Mouse (Mus musculus) cerebellum, adult 9-10 months (tissue): ENCODE measurements around the gene Msrb3.

Experiments used
- DNase-seq: peaks from one replicate; pipeline ENCODE4 v3.0.0; 2022

Gene Msrb3

DNA sequence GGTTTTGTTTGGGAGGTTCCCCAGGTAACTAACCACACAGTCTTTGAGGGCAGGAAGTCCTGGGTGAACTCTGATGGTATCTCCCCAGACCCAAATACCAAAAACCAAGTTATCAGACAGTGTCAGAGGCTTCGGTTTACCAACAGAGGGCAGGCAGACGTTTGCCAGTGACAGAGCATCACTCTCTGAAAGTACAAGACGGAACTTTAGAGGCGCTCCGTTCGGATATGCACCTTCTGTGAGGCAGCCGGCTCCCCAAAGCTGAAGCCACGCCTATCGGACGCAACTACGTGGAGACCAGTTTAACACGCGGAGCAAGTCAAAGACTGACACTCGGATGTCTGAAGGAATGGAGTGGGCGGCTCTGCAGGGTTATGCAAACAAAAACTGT, 3.0 kb downstream of the Msrb3 start:
- DNase-seq = no peak

DNA sequence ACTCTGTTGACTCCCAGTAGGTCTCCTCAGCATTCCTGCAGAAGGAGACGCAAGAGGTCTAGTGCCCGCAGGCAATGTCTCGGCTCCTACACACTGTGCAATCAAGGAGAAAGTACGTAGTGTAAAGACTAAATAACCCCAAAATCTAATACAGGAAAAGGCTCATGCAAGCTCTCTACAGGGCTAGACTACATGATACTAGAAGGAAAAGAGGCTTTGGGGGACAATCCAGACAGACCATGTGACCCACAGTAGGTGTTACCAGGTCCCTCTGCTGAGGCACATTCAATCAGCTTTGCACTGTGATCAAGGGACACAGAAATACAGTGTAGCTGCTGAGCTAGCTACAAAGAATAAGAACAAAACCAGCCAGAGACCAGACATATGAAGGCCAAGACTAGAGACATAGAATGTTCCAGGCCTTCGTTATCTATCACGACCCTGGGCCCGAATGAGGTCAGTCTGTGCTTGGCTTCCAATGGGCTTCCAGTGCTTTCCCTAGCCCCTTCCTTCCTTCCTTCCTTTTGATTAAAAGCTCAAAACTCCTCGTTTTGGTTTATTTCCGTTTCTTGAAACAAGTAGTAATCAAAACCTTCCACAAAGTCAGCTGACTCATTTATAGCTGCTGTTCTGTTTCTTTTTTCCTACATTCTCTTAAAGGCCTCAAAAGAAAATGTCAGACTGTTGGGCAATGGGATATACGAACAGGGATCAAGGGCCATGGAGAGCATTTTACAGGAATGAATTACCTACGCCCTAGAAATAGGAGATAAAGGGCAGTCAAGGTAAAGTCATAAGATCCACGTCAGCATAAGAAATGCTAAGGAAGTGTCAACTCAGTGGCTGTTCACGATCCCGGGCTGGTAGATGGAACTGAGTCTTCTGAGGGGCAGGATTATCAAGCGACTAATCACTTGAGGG, 3.7 kb downstream of the Msrb3 start:
- DNase-seq = no peak

DNA sequence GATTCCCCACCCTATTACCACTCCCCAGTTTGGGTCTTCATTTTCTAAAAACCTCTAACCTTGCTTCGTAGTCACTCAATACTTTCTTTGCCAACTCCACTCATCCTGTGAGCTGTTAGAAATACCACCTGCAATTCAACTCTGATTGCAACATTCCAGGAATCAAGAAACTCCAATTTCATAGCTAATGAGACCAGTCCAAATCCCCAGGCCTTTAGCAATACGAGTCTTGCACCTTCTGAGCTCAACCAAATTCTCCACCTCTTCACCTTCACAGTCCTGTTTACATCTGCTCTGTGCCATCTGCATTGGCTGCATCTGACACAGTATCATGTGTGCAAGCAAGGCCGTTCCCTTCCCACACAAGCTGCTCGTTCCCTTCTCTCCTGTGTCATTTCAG, 5.0 kb downstream of the Msrb3 start:
- no peak for DNase-seq

DNA sequence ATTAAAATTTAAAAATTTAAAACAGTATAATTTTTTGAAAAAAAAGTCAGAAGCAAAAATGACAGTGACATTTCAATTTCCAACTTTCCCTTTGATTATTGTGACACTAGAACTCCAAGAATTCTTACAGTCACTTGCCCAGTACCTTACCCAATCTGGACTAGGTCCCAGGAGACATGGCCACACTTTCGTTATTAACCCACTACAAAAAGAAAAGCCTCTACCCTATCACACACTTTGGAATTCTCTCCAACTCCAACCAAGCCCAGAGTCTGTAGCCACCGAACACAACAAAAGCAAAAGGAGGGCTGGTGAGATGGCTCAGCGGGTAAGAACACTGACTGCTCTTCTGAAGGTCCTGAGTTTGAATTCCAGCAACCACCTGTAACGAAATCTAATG, 7.8 kb downstream of the Msrb3 start:
- DNase-seq = no peak

DNA sequence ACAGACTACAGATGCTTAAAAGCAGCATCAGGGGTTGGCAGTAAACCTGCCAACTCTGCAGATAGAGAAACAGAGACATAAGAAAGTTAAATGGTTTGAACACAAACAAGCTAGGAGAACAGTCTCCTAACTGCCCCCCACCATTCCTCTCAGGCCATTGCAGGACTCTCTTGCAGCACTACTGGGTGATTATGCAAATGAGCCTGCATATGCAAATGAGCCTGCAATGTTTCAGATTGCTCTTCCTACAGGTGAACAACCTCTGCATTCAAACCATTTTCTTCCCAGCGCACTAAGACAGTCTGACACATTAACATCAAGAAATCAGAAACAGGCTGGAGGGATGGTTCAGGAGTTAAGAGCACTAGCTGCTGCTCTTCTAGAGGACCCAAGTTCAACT, 8.3 kb downstream of the Msrb3 start:
- no peak for DNase-seq

DNA sequence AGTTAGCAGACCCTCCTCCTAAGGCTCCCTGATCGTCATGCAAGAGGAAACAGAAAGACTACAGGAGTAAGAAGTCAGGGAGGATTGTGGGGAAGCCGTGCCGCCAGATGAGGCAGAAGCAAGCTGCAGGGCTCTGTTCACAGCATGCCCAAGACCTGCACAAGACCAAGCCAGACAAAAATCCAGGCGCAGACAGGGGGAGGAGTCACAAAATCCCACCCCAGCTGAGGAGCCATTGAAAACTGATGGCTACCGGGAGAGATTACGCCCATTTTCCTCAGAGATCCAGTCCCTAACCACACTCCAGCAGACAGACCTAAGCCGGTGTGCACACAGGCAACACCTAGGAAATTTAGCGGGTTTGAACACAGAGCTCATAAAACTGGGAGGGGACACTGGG, 10.4 kb downstream of the Msrb3 start:
- DNase-seq = no peak

DNA sequence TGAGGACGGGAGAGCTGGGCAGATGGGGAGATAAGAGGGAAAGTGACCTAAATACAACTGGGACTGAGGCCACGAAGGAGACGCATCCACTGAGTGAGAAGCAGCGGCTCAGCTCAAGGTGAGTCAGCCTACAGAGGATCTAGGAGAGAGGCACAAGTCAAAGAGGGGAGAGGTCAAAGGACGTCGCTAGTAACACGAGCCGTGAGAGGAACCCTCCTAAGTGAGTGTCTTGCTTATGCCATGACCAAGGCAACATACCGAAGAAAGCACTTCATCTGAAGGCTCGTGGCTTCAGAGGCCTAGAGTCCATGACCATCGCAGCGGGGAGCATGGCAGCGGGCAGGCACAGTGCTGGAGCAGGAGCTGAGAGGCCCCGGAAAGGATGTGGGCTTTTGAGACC, 14.7 kb downstream of the Msrb3 start:
- no peak for DNase-seq

DNA sequence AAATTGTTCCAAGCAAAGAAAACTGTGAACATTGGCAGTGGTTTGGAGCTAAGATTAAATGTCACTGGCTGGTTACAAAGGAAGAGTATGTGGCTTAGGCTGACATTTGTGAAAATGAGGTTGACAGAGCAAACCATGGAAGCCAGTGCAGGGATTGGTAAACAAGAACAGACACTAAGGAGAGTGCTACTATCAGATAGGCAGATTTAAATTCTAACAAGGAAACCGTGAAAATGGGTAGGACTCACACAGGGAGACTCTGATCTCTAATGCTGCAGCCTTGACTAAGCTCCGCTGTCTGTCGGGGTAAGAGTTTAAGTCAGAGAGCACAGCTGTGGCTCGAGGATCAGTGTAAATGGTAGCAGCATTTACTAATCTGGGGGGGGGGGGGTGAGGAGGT, 15.2 kb downstream of the Msrb3 start:
- DNase-seq = no peak

DNA sequence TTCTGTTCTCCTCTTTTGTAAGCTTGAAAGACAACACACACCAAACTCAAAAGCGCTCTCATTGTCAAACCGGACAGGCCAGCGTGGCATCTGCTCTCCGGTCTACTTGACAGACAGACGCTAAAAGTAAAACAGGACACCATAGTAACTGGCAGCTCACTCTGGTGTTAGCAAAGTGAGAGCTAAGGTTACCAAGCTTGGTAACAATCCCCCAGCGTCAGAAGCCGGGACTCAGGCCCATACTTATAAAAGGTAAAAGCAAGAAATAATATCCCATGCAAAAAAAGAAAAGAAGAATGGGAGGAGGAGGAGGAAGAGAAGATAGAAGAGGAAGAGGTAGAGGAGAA, 15.9 kb downstream of the Msrb3 start:
- no peak for DNase-seq

DNA sequence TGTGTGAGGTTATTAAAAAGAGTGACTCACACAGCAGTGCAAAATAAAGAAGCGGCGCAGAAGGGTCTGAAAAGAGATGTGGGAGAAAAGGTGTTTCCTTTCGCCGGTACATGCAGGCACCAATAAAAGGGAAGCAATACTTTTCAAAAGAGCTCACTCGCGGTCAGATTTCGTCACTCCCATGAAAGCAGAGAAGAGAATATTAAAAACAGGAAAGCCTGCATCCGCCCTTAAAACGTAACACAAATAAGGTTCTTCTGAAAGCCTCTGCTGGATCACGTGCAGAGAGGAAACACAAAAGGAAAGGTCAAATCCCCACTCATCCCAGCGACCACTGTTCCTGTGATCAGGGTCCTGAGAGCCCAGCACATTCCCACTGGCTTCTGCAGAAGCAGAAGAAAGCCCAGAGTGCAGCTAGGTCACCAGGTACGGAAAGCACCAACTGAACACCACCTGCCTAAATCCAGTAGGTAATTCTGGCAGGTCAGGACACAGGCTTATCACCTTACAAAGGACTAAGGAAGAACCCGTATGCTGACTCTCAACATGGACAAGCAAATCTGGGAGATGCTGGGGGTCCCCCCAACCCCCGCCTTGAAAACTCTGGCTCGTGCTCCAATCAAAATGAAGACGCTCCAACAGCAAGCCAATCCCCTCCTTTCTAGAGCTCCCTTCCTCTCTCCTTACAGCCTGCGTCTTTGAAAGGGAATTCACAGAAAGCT, 16.4 kb downstream of the Msrb3 start:
- no peak for DNase-seq

DNA sequence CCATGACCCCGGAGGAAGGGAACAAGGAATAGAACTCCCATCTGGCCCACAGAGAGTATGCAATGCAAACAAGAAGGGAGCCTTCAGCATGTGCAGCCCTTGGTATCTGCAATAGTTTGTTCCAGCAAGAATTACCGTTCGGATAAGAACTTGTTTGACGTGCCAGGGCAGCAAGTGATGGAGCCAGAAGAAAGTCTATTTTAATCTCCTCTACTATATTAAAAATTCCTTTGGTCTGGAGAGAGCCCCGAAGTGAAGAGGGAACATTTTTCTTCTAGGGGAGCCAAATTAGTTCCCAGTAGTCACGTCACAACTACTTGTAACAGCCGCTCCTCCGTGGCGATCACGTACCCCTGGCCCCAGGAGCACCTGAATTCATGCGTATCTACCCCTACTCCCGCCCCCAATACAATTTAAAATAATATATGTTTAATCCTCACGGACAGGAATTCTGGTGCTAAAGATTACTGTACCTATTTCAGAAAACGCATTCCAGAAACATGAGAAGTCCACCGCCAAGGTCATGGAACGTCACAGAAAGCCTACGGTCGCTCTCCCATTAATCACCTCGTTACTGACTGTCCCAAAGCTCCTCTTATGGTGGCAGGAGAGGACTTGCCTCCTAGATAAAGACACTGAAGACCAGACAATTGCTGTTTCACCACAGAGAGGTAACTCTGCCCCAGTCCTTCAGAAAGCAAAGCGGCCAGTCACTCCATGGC, 22.2 kb downstream of the Msrb3 start:
- no peak for DNase-seq

DNA sequence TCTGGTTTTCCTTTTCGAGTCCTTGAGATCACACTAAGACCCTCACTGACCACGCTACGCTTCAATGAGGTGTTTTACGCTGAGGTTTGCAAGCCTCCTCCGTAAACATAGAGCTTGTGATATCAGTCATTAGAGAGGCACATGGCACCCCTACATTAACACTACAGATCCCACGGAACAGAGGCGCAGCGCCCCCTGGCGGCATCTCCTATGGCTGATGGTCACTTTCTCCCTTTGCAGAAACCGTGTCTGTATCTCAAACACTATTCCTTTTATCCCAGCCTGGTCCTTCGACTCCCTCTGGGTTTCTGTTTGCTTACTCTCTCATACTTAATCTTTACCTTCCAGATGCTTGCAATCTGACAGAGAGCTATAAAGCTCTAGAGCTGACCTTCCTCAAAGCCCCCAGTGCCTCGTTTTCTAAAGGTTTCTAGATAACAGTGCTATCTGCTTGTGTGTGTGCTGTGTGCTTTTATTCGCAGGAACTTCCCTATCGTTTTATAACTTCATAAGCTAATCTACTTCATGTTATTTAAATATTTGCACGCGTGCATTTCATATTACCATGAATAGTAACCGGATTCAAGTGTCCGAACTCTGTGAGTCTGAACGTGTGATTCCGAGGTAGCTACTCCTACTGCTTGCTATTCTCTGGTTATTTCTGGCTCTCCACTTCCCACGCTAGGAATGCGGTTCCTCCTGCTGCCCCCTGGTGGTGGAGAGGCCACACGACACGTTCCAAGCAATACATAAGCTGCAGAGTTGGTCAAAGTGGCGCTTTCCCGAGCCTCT, 23.0 kb downstream of the Msrb3 start:
- DNase-seq = peak; percentile 74

DNA sequence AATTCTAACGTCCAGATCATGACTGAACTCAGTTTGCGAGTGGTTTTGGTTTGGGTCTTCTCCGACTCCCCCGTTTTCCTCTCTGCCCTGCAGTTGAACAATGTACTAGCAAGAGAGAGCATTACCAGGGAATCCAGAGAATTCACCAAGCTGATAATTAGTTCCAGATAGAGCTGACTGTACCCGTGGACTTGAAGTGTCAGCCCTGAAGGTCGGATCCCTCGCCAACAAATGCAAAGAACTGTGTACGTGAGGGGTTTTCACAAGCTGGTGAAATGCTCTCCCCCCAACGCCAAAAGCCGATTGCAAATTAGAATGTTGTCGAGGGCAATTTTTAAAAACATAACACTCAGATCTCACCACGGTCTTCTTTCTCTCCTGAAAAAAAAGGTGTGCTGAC, 24.6 kb downstream of the Msrb3 start:
- no peak for DNase-seq

DNA sequence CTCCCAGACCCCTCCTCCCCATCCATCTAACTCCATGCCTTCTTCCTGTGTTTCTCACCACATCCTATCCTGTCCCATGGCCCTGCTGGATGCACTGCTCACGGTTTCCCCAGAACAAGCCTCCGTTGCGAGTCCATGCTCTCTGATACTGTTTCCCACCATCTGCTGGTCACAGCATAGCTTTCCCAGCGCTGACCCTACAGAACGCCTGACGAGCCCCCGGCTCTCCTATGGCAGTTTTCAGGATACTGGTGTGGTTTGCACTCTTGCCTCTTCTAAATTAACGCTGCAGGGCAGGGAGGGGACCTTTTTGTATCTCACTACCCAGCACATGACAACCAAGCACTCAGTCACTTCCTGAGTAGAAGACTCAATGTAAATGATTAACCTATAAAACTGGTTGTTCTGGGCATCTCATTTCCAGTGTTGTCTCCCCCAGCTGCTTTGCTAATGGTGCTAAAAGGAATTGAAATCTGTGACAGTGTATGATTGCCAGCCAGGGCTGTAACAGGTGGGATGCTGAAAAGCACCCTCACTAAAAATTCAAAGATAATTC, 25.2 kb downstream of the Msrb3 start:
- no peak for DNase-seq

DNA sequence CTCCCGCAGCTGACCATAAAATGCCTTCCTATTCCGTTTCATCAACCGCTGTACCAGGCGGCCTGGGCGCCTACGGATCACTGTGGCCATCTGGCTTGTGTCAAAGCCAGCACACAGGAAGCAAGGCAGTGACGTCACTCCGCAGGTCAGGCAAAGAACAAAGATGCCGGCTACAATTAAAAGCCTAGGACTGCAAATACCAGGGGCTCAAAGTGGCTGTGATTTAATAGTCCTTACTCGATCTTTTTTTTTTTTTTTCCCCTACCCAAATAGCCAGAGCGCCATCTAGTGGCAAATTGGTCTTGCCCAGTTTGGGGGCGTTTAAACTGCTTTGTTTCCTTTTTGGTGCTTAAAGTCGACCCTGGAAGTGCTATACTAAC, 26.4 kb downstream of the Msrb3 start:
- peak; percentile 40 for DNase-seq

DNA sequence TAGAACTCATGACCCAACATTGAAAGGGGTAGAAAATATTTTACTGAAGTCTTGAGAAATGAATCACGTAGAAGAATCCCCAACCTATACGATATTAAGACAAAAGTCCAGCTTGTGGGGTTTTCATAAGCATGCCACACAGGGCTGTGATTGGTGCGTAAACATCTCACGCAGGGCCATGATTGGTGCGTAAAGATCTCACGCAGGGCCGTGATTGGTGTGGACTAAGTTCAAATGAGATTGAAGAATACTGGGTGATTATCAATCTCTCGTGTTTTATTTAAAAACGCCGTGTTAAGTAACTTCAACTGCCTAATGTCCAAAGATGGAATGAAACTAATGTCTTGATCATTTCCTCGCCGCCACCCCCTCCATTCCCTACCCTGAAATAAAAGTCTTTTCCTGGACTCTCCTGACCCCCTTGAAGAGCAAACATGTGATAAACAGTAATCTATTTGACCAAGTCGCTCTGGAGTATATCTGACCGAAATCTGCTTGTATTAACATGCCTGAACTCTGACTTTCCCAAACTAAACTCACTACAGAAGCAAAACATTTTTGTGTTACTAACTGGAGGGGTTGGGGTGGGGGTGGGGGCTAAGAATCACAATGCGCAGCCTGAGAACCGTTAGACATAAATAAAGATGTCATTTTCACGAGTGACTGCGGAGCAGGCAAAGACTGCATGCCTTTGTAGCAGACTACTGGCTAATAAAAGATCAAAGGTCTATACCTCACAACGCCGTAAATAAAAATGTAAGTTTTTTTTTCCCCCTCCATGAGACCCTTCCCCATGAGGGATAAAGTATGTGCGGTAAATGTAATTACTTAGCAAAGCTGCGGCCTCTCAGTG, 27.0 kb downstream of the Msrb3 start:
- no peak for DNase-seq

DNA sequence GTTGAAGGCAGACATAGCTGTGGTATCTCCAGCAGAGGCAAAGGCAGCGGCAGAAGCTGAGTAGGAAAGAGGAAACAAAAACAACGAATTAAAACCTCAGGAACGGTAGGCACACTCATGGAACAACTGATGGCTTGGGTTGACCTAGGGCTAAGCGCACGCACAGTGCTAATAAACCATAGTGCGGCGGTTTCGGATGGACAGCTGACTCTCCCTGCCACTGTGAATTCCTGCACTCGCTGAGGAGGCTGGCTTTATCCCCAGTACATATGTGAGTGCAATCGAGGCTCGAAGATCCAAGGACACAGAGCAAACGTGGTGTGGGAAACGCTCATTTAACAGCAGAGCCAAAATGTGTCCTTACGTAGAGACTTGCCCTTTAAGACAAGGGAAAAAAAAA, 27.8 kb downstream of the Msrb3 start:
- no peak for DNase-seq

DNA sequence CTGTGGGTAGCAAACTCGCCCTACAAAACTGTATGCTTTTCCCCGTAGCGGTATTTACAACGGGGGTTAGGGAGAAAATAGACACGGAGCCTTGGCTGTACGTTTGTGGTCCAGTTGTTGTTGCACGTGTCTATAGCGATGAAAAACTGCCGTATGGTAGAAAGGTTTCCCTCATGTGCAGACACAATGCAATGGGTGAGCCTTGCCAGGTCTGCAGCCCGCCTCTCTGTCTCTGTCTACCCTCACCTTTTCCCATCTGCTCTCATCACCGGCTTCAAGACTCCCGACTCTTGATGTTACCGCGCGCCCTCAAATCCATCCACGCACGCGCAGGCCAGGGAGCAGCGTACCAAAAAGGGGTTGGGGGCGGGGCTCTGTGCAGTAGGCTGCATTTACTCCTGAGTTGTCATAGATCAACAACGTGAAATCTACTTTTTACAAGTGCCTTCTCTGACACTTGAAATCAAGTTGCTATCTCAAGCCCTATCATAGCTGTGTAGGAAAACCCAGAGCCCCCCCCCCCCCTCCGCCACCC, 29.6 kb downstream of the Msrb3 start:
- no peak for DNase-seq

DNA sequence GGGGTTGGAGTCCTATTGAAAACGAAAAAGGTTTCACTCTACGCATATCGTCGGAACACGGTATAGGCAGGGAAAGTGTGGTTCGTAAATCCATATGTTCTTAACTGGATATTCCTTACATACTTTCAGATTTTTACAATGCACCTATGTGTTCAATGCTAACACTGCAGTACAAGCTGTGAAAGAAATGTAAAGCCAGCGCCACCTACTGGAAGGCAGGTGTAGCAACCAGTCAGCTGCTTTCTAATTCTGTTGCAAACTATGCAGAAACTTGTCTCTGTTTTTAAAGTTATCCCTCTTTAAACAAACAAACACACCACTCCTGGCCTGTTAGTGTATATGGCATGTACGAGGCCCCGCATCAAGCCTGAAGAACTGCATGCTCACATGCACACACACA, 34.5 kb downstream of the Msrb3 start:
- DNase-seq = peak; percentile 57

DNA sequence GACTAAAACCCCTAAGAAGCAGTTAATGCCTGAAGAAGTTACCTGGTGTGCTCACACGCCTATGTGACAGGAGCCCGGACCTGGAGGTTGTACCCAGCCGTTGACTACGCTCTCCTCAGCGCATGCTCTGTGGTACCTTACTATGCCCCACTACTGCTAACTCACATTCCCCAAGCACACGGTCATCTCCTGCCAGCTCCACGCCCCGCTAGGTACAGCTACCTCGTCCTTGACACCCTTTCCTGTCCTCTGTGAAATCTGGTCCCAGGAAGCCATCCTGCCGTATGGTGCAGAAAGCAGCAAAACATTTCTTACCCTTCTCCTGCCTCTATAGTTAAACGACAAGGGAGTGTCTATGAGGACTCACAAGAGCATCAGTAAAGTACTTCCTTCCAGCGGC, 37.2 kb downstream of the Msrb3 start:
- DNase-seq = no peak

DNA sequence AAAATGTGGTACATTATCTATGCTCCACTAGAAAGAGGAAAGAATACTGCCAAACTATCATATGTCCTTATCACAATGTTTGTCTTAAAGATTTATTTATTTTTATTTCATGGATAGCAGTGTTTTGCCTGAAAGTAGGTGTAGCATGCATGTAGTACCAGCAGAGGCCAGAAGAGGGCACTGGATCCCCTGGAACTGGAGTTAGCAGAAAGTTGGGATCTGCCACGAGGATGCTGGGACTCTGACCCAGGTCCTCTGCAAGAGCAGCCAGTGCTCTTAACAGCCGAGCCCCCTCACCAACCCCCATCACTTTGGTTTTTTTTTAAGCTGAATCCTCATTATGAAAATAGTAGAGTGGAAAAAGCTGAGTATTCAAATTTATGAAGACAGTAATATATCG, 37.7 kb downstream of the Msrb3 start:
- no peak for DNase-seq
